Mouse (Mus musculus): ENCODE results near the gene Cfap36. TPM values are rescaled to one million over a fixed set of nuclear protein-coding genes. Genes with fewer than 3 reads are reported as not detected.

Cfap36 gene
- total RNA-seq (2021) = 1 to 10 TPM; 8.0 to 8.8 TPM
- long read RNA-seq, experiment 1, partial matches to known transcripts = 13 of 15 reads
- long read RNA-seq, experiment 1, other reads (novel, unspliced or antisense) = 0 of 15 reads
- long read RNA-seq, experiment 2, transcript Cfap36-201 (10 exons, 1,664 nt) = major isoform, 6 of 12 reads
- long read RNA-seq, experiment 2, partial matches to known transcripts = 6 of 12 reads
- long read RNA-seq, experiment 2, other reads (novel, unspliced or antisense) = 0 of 12 reads

DNA sequence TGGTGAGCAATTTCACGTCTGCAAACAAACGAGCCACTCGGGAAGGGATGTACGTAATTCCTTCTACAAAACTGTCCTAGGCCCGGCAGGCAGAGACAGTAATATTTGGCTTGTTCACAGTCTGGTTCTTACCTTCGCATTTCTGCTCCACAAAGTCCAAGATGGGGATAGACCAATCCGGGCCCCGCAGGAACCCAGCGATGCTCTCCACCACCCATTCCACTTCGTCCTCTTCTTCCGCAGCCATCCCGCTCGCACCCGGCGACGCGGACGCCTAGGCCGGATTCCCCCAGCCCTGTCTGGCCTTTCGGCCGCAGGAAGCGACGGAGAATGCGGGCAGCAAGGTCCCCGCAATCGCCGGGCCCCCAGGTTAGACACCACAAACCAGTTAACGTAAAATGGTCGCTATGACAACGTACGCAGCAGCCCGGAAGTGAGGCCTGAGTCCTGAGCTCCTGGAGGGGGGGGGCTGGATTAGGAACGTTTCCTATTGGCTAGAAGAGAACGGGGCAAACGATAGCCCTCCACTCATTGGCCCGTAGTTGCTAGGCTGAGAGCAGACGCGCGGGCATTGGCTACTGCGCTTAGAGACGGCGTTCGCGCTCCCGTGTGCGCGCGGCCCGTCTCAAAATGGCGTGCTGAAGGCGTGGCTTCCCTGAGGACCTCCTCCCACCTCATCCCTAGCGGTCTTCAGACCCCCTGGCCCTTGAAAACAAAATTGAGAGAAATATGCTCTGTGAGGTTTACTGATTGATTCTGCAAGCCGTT is at the start of gene Cfap36:
Cfap36 (minus strand) TSS at position 527 of the 768 bp plus-strand sequence.
- intact Hi-C loops (cut with DNase I) = loop anchor here (5.0 to 10.0 kb wide), 2 partner anchors 125 to 268 kb away; partner anchors contain the start of genes Ccdc88a and Prorsd1
- peak; percentile 76 to 87 for DNase-seq

DNA sequence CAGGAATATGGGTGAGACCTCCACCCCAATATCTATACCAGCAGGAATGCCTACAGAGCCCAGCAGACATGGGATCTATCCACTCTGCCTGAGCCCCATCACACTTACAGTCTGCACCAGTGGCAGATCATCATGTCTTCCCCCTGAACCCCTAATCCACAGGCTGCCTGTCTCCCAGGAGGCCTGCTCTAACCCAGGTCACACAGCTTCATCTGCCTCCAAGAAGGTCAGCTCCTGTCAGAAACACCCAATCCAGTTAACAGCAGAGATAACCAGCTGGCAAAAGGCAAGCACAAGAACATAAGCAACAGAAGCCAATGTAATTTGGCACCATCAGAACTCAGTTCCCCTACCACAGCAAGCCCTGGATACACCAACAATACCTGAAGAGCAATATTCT is 40.1 kb upstream of the Cfap36 start:
- no peak for DNase-seq
- intact Hi-C loops (cut with DNase I) = no loop called here

DNA sequence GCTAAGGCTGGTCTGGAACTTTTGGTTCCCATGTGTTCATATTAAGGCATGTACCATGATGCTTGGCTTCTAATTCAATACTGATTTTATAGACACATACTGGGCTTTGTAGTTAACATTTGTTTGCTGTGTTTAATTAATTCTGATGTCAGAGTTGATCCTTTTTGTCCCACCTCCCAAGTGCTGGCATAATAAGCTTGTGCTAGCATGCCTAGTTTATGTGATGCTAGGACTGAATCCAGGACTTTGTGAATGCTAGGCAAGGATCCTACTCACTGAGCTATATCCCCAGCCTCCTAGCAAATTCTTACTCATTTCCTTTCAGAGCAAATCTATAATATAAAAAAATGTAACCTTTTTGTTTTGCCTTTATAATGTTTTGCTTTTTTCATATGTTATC is 38.8 kb upstream of the Cfap36 start:
- intact Hi-C loops (cut with DNase I) = no loop called here

DNA sequence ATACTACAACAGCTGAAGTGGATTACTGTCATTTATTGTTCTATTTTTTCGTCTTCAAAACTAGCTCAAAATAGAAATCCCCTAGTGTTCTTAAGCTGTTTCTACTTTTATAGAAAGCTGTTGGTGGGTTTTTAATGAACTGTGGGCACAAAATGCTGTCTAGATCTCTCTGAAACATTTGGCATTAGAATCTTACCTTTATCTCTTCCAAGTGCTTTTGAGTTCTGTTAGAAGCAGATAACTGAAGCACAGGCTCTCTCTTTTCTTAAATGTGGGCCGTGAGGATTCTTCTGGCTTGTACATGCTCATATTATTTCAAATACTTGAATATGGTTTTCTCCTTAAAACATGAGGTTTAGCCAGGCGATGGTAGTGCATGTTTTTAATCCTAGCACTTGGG is 27.5 kb upstream of the Cfap36 start:
- intact Hi-C loops (cut with DNase I) = loop anchor here (10.0 kb wide), 1 partner anchor 410 kb away; no protein-coding TSS in a partner anchor
- DNase-seq = no peak

More for the DNA sequence above, 38.8 kb upstream of the Cfap36 start:
- DNase-seq = no peak

DNA sequence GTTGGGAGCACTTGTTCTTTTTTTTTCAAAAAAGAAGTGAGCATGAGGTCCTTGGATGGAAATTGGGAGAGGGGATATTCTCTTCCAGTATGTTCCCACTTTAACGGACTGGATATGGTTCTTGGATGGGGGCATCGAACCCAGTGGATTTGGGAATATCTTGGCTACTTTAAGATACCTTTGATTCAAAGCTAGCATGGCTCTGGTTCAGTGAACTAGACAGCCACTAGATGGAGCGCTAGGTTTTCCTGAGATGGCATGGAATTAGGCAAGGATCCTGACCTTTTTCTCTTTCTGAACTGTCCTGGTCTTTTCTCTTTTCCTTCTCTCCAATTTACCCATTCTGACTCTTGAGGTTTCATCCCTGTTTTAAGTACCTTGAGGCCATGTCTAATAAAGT is 20.6 kb upstream of the Cfap36 start:
- DNase-seq = no peak
- intact Hi-C loops (cut with DNase I) = no loop called here

DNA sequence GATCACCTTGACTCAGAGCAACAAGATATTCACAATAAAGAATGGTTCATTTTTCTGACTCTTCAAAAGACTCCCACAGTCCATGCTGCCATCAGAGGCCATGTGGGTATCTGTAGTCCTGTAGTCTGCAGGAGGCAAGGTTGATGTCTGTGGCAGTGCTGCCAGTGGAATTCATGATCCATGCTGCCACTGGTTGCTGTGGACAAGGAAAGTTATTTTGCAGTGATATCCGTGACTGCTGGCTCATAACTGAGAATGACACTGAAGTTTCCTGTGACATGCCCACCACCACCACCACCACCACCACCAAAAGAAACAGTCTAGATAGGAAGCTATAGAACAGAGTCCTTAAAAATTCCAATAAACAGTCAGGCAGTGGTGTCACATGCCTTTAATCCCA is 7.4 kb upstream of the Cfap36 start:
- intact Hi-C loops (cut with DNase I) = loop anchor here (10.0 kb wide), 1 partner anchor 630 kb away; no protein-coding TSS in a partner anchor
- DNase-seq = no peak

DNA sequence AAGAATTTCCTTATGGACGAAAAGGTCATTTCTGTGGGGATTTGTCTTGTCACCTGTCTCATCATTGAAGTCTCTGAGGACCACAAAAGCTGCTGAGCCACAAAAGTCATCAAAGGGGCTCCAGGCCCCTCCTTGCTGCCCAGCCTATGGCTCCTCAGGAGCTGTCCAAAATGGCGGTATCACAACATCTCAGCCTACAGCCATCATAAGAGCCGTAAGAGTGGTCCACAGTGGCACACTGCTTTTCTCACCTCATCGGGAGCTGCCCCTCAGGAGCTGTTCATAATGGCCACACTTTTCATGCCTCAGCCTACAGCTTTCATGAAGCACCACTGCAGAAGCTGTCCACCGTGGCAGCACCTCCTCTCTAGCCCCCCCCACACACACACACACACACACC is 1.2 kb upstream of the Cfap36 start:
- intact Hi-C loops (cut with DNase I) = loop anchor here (5.0 to 10.0 kb wide), 2 partner anchors 124 to 266 kb away; partner anchors contain the start of genes Ccdc88a and Prorsd1
- no peak for DNase-seq

DNA sequence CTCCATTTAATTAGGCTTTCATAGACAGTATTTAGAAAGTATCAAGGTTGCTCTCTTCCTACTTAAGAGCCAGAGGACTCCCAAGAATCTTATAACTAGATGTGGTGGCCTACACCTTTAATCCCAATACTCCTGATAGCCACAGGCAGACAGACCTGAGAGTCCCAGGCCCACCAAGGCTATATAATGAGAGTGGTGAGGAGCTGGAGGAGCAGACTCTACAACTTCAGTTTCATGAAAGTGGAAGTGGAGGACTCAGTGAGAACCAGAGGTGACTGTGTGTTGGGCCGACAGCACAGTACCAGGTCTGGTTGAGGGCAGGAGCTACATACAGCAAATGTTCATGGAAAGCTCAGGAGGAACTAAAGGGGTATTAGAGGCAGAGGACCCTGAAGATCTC is 516 bp upstream of the Cfap36 start:
- intact Hi-C loops (cut with DNase I) = loop anchor here (5.0 to 10.0 kb wide), 2 partner anchors 125 to 267 kb away; partner anchors contain the start of genes Ccdc88a and Prorsd1

DNA sequence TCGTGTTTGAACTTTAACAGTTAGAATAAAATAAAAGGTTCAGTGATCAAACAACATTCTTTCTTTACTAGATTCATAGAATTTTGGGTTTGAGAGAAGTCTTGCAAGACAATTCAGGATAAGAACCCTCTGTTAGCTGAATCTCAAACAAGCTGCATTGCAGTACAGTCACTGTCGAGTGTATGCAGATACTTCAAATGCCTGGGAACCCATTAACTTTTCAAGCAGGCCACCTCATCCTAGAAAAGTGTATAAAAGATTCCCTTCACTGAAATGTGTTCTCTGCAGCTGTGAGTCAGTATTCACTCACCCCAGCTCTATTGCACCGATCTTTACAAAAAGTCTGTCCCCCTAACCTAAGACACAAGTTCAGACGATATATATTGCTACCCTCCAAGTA is 1.2 kb downstream of the Cfap36 start:
- intact Hi-C loops (cut with DNase I) = loop anchor here (5.0 to 10.0 kb wide), 2 partner anchors 126 to 269 kb away; partner anchors contain the start of genes Ccdc88a and Prorsd1
- no peak for DNase-seq

More for the DNA sequence above, 516 bp upstream of the Cfap36 start:
- no peak for DNase-seq

DNA sequence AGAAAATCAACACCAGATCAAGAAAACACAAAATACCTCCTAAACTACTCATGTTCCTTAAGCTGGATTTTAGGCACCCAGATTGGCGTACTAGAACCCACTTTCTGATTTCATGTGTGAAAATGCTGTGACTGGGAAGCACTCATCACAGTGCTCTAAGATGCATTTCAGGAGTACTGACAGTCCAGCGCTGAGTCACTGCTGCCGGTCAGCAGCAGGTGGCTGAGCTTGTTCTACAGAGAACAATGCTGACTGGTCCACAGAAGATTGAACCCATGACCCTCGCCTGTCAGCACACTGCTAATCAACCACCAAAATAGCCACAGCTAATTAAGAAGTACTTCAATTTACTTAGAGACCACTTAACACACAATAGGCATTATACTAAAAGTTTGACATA is 5.2 kb downstream of the Cfap36 start:
- DNase-seq = no peak
- intact Hi-C loops (cut with DNase I) = loop anchor here (10.0 kb wide), 1 partner anchor 273 kb away; the partner anchor contains the start of gene Prorsd1

DNA sequence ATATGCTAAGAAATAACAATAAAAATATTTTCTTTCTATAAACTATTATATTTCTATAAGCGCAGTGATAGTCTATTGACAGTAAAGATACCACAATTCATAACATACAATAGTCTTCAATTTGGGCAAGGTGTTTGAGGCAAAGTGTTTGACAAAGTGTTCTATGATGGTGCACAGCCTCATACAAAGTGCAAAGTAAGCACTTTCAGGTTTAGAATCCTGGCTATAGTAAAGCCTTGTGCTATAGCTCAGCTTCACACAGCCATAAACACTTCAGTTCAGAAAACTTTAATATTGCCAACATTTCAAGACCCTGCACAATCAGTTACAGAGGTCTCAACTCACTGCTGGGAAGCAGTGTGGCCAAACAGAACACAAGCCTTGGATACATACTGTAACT is 7.9 kb downstream of the Cfap36 start:
- no peak for DNase-seq
- intact Hi-C loops (cut with DNase I) = no loop called here

DNA sequence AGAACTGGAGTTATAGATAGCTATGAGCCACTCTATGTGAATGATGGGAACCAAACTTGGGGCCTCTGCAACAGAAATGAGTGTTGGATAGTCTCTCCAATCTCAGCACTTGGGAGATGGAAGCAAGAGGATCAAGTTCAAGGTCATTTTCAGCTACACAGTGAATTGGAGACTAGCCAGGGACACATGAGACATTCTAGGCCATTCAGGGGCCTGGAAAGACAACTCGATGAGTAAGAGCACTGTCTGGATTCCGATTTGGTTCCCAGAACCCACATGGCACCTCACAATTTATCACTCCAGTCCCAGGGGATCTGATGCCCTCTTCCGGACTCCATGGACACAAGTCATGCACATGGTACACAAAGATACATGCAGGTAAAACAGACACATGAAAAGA is 8.7 kb downstream of the Cfap36 start:
- intact Hi-C loops (cut with DNase I) = no loop called here
- DNase-seq = no peak

DNA sequence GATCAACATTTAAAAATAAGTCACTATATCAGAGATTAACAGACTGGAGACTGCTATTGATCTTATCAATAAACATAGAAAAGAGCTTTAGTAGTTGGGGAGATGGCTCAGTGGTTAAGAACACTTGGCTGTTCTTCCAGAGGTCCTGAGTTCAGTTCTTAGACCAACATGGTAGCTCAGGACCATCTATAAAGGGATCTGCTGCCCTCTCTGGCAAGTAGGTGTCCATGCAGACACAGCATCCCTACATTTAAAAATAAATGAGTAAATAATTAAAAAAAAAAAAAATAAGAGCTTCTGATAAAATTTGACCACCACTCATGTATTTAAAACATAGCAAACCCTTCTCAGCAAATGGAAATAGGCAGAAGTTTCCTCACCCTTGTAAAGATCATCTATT is 9.2 kb downstream of the Cfap36 start:
- DNase-seq = no peak
- intact Hi-C loops (cut with DNase I) = no loop called here

DNA sequence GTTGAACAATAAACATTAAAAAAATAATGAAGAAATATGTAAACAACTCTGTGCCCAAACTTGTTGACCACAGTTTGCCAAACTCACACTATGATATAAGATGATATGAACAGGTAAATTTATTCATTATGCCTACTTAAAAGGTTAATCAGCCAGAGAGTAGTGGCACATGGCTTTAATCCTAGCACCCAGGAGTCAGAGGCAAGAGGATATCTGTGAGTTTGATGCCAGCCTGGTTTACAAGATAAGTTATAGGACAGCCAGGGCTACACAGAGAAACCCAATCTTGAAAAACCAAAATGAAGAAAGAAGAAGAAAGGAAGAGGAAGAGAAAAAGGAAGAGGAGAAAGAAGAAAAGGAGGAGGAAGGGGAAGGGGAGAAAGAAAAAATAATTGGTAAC is 9.8 kb downstream of the Cfap36 start:
- no peak for DNase-seq
- intact Hi-C loops (cut with DNase I) = no loop called here

DNA sequence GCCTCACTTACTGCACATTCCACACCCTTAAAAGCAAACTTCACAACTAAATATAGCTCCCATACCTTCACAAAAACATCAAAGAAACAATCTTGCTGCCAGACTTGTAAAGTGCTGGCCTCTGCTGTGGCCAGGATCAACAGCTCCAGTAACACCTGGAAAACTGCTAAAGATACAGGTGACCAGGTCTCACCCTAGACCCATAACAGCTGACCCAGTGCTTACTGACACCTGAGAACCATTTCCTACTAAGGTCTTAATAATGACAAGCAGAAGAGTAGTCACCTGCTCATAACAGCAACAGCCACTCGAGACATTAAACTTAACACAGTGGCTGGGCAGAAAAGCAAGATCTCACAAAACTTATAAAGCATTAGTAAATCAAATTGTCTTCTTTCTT is 13.6 kb downstream of the Cfap36 start:
- intact Hi-C loops (cut with DNase I) = no loop called here
- DNase-seq = no peak

DNA sequence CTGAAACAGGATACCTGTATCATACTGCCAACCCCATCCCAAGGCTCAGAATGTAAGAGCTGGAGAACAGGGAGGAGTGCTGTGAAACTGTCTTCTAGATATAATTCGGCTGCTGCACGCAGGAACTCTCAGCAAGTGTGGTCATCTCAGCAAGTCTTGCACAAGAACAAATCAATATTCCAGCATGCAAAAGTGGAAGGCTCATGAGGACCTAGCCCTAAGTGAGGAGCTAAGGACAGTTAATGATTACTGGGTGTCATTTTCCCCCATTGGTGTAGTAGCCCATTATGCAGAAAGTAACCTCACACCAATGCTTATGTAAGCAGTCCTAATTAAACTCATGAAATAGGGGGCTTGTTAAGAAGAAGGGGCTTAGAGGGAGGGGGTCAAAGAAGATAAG is 18.3 kb downstream of the Cfap36 start:
- DNase-seq = no peak
- intact Hi-C loops (cut with DNase I) = no loop called here

DNA sequence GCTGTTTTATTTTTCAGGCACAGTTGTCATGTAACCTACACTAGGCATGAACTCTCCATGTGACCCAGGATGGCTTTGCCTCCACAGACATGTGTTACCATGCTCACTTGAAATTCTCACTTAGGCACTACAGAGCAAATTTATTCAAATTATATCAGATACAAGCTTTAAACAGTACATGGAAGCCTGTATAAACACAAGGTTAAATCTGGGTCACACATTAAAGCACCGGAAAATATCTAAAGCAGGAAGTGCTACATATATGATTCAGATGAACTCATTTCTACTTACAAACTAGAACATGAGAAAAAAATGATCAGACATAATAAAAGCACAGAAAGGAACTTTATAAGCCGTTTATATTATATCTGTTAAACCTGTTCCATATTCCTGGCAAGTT is 22.5 kb downstream of the Cfap36 start:
- intact Hi-C loops (cut with DNase I) = no loop called here
- DNase-seq = no peak

DNA sequence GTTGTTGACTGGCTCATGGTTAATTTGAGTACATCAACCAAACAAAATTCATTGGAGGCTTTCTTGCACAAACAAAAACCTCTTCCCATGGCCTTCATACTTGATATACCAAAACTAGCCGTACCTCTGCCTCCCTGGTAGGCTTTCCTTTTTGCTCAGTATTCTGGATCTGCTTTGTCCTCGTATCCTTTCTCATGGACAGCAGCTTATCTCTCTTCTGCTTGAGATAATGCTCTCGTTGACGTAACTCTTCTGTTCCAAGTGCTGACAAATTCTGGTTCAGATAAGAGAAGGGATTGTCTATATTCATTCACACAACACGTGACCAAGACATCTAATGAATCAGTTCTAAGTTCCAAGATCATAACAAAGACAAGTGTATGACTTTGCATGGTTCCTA is 24.9 kb downstream of the Cfap36 start:
- intact Hi-C loops (cut with DNase I) = no loop called here
- no peak for DNase-seq

DNA sequence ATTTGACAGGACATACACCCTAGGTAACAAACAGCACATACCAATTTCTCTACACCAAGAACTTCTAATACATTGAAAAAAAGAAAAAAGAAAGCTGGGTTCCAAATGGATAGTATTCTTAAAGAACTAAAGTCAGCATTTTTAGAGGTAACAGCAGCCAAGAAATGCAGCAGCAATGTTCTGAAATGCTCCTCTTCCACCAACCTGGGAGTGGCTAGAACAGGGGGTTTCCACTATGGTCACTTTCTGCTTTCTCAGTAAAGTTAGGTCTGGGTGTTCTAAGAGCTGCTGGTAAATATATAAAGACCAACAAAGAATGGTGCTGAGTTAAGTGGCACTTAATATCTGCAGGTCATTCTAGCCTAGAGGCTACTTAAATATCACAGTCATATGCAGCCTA is 28.2 kb downstream of the Cfap36 start:
- no peak for DNase-seq
- intact Hi-C loops (cut with DNase I) = no loop called here

DNA sequence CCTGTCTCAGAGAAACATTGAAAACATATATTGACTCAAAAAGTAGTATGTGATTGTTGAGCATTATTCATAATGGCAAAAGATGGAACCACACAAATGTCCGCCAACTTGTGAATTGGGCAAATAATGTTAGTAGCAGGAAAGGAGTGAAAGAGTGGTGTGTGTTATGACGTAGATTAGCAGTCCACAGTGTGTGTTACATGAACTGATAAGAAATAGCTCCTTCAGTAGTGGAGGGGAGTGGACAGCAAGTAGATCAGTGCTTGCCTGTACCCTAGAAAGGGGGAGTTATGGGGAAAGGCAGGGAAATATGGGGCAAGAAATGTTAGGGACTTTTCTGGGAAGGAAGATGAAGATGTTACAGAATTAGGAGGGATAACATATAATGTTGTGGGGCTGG is 31.0 kb downstream of the Cfap36 start:
- intact Hi-C loops (cut with DNase I) = no loop called here
- DNase-seq = no peak

DNA sequence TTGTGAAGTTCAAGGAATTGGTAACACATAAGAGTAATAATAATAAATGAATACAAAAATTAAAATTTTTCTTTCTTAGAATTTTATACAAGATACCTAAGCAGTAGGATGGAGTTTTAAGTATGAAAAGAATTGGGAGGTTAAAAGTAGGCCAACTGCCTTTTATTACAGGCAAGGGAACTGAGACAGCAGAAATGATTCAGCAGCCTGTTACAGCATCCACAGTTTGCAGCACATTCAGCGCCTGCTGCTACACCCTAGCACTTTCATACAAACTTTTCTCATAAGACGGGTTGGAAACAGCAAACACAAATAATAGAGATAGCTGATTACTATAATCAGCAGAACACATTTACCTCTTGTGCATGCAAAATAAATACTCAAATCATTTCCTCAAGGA is 37.4 kb downstream of the Cfap36 start:
- no peak for DNase-seq
- intact Hi-C loops (cut with DNase I) = no loop called here

DNA sequence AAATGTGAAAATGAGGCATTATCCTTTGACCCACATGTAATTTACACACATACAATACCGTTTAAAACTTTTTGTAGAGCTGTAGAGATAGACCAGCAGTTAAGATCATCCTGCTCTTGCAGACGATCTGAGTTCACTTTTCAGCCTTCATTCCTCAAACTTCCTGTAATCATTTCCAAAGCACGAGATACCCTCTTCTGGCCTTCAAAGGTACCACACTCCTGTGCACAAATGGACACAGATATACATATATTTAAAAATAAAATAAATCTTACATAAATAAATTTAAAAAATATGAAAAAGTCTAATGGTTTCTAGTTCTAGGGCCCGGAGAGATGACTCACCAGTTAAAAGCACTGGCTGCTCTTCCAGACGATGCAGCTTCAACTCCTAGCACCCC is 43.6 kb downstream of the Cfap36 start:
- intact Hi-C loops (cut with DNase I) = no loop called here
- no peak for DNase-seq
